Mouse (Mus musculus): ENCODE data around the gene Nsg2. TPM values are rescaled to one million over a fixed set of nuclear protein-coding genes. Genes with fewer than 3 reads are reported as not detected.

Nsg2 gene
- polyA plus RNA-seq, 1 experiment from 2014 or later = 193 TPM

DNA sequence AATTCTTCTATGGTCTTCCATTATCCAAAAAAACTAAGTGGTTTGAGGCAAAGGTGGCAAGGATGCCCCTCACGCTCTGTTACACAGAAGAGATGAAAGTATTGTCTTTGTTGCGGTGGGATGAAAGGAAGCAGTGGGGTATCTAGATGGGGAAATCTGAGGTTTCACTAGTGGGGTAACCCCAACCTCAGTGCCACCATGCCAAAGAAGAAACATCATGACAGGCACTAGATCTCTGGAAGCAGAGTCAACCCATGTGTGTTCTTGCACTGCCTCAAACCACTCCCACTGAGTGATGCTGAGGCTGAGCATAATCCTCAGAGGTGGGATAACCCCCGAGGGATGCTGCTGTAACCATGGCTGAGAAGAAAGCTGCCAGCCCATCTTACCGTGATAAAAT is 95.5 kb downstream of the Nsg2 start:
- WGBS = 76% methylated on average over 4 of the region's 4 CpGs
- no peak for ATAC-seq (ENCODE audit: low FRiP score, low read depth)
- no peak overlapping the region for H3K4me3 ChIP-seq

GRCm38 (mm10) chr11:32096346-32096745 is 96.1 kb downstream of the Nsg2 start:
- no peak overlapping the region for H3K4me3 ChIP-seq
- H3K9me3 ChIP-seq = no peaks in the 10 kb centered on the region
- 0 out of 2 replicates have a peak, but pooled peaks cover 7% of the 10 kb centered on the region for H3K4me1 ChIP-seq
- H3K27me3 ChIP-seq = no peaks in the 10 kb centered on the region
- no peak overlapping the region for H3K27ac ChIP-seq (replicated peaks)
- 88% methylated on average over 6 of the region's 6 CpGs for WGBS
- no peak overlapping the region for H3K4me2 ChIP-seq (replicated peaks)
- H3K36me3 ChIP-seq = no peaks in the 10 kb centered on the region
- no peak for ATAC-seq (ENCODE audit: low FRiP score, low read depth)
- H3K9ac ChIP-seq (replicated peaks) = no peak overlapping the region

More for the DNA sequence above, 95.5 kb downstream of the Nsg2 start:
- Histone ChIP-seq H3K27ac (replicated peaks) (no peak overlapping the region), H3K9ac (replicated peaks) (no peak overlapping the region), H3K9me3 (no peaks in the 10 kb centered on the region), H3K4me1 (0 out of 2 replicates have a peak, but pooled peaks cover 2% of the 10 kb centered on the region), H3K4me2 (replicated peaks) (no peak overlapping the region), H3K27me3 (no peaks in the 10 kb centered on the region), H3K36me3 (no peaks in the 10 kb centered on the region)

- ATAC-seq (ENCODE audit: low FRiP score, low read depth) = no peak
Observed at GRCm38 (mm10) chr11:32101059-32101632, 100.9 kb downstream of the Nsg2 start.

GRCm38 (mm10) chr11:32102976-32103375 is 102.7 kb downstream of the Nsg2 start:
- no peak for ATAC-seq (ENCODE audit: low FRiP score, low read depth)
- H3K27ac ChIP-seq (replicated peaks) = no peak overlapping the region
- no peak overlapping the region for H3K4me3 ChIP-seq
- WGBS = 12% methylated on average over 12 of the region's 12 CpGs
- H3K36me3 ChIP-seq = no peaks in the 10 kb centered on the region
- H3K27me3 ChIP-seq = no peaks in the 10 kb centered on the region
- peaks cover 38% of the 10 kb centered on the region for H3K4me1 ChIP-seq
- peak overlapping the region; percentile 34; the same call in 1 of the 2 replicates for H3K4me2 ChIP-seq (replicated peaks)
- 0 out of 2 replicates have a peak overlapping the region, but pooled peaks have one; percentile 24 for H3K9ac ChIP-seq (replicated peaks)
- H3K9me3 ChIP-seq = no peaks in the 10 kb centered on the region

More at GRCm38 (mm10) chr11:32101059-32101632, 100.9 kb downstream of the Nsg2 start:
- no peak overlapping the region for H3K27ac ChIP-seq (replicated peaks)
- H3K4me1 ChIP-seq = peaks cover 28% of the 10 kb centered on the region
- 68% methylated on average over 3 of the region's 3 CpGs for WGBS
- H3K9me3 ChIP-seq = no peaks in the 10 kb centered on the region
- H3K27me3 ChIP-seq = no peaks in the 10 kb centered on the region
- H3K9ac ChIP-seq (replicated peaks) = no peak overlapping the region
- no peak overlapping the region for H3K4me3 ChIP-seq
- no peaks in the 10 kb centered on the region for H3K36me3 ChIP-seq
- H3K4me2 ChIP-seq (replicated peaks) = no peak overlapping the region

DNA sequence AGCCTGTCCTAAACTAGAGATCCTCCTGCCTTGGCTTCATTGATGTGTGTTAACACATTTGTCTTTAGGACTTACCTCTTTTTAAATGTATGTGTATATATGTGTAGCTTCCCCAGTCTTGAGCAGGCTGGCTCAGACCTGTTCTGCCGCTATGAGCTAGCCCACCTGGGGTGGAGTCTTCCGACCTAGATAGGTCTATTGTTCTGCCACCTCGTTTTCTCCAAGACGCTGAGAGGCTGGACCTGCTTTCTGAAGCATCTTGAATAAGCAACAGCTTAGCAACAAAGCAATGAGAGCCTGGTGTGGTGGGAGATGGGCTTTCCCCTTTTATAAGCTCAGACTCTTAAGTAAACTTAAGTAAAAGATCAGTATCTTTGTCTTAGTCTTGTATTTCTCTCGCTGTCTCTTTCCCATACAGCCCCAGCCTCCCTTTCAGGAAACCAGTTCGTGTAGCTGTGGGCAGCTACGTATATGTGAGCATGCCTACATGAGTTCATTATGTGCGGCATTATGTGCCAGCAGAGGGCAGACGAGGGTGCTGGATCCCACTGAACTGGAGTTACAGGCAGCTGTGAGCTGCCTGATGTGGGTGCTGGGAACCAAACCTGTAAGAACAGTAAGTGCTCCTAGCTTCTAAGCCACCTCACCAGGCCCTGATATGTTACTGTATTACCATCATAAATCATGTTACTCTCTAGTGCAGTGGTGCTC is 104.3 kb downstream of the Nsg2 start:
- 53% methylated on average over 9 of the region's 9 CpGs for WGBS
- no peak for ATAC-seq (ENCODE audit: low FRiP score, low read depth)
- H3K9ac ChIP-seq (replicated peaks) = no peak overlapping the region
- no peak overlapping the region for H3K4me3 ChIP-seq
- H3K9me3 ChIP-seq = no peaks in the 10 kb centered on the region
- H3K36me3 ChIP-seq = no peaks in the 10 kb centered on the region
- no peaks in the 10 kb centered on the region for H3K27me3 ChIP-seq
- no peak overlapping the region for H3K4me2 ChIP-seq (replicated peaks)
- peaks cover 48% of the 10 kb centered on the region for H3K4me1 ChIP-seq
- H3K27ac ChIP-seq (replicated peaks) = no peak overlapping the region

- Histone ChIP-seq H3K27me3 (no peaks in the 10 kb centered on the region), H3K27ac (replicated peaks) (peak overlapping the region; percentile 72), H3K36me3 (no peaks in the 10 kb centered on the region), H3K9ac (replicated peaks) (0 out of 2 replicates have a peak overlapping the region, but pooled peaks have one; percentile 31), H3K4me3 (no peak overlapping the region), H3K4me1 (peaks cover 44% of the 10 kb centered on the region), H3K9me3 (no peaks in the 10 kb centered on the region), H3K4me2 (replicated peaks) (no peak overlapping the region)
- ATAC-seq (ENCODE audit: low FRiP score, low read depth) = peak; percentile 52; the same call in 1 of the 2 replicates
- 28% methylated on average over 10 of the region's 10 CpGs for WGBS
Observed at GRCm38 (mm10) chr11:32105750-32106646, 105.7 kb downstream of the Nsg2 start.

DNA sequence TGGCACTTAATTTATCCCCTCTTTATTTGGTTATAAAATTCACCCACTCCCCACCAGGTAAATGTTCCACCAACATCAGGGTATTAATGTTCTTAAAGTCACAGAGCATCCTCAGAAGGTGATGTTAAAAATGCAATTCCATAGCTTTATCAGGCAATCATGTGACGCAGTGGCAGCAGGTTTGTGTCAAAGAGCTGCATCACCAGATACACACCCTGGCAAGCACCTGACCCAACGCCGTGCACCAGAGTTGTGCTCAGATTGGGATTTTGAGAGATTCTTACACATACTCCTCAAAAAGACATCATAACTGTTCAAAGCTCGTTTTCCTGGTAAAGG is 106.4 kb downstream of the Nsg2 start:
- peak overlapping the region; percentile 72; the same call in 1 of the 2 replicates for H3K27ac ChIP-seq (replicated peaks)
- no peaks in the 10 kb centered on the region for H3K27me3 ChIP-seq
- WGBS = 89% methylated on average over 4 of the region's 4 CpGs
- no peak for ATAC-seq (ENCODE audit: low FRiP score, low read depth)
- H3K9me3 ChIP-seq = no peaks in the 10 kb centered on the region
- H3K36me3 ChIP-seq = no peaks in the 10 kb centered on the region
- H3K4me2 ChIP-seq (replicated peaks) = no peak overlapping the region
- H3K9ac ChIP-seq (replicated peaks) = no peak overlapping the region
- peaks cover 45% of the 10 kb centered on the region for H3K4me1 ChIP-seq
- no peak overlapping the region for H3K4me3 ChIP-seq

DNA sequence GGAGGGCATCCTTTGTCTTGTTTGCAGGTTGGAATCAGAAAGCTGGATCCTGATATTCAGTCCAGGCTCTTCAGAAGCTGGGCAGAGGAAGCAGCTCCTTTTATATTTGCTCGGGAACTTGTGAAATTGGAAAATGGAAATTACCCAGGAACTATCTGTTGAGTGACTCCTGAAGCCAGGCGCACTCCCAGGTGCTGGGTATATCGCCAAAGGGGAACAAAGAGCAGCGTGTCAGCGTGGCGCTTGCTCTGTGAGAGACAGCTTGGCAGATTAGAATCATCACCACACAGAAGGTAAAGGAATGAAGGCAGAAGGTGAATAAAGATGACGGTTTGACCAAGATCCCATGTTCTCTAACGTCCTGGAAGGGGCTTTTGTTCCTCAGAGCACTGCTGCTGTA is 108.2 kb downstream of the Nsg2 start:
- Histone ChIP-seq H3K4me1 (peaks cover 46% of the 10 kb centered on the region), H3K36me3 (no peaks in the 10 kb centered on the region), H3K27ac (replicated peaks) (no peak overlapping the region; the same call in 1 of the 2 replicates), H3K4me3 (no peak overlapping the region), H3K4me2 (replicated peaks) (no peak overlapping the region), H3K9me3 (no peaks in the 10 kb centered on the region), H3K9ac (replicated peaks) (no peak overlapping the region), H3K27me3 (no peaks in the 10 kb centered on the region)
- no peak for ATAC-seq (ENCODE audit: low FRiP score, low read depth)
- WGBS = 49% methylated on average over 8 of the region's 8 CpGs

Other genes starting within 250 kb of the Nsg2 start
- gene Cpeb4, start 128.3 kb upstream of the Nsg2 start, polyA plus RNA-seq (2016; fragmentation: Nextera tagmentation; extraction: Ambion mirVana) = 14.6 and 15.5 TPM in 2 replicates
- gene 4930524B15Rik, start 34.9 kb upstream of the Nsg2 start, polyA plus RNA-seq (2016; fragmentation: Nextera tagmentation; extraction: Ambion mirVana) = 0.11 and 0.18 TPM in 2 replicates
- gene Il9r, start 199.8 kb downstream of the Nsg2 start, polyA plus RNA-seq (2016; fragmentation: Nextera tagmentation; extraction: Ambion mirVana) = not detected in 2 replicates
- 53.3 and 66.7 TPM in 2 replicates for gene Snrnp25, start 205.0 kb downstream of the Nsg2 start, polyA plus RNA-seq (2016; fragmentation: Nextera tagmentation; extraction: Ambion mirVana)
- gene Rhbdf1, start 221.8 kb downstream of the Nsg2 start, polyA plus RNA-seq (2016; fragmentation: Nextera tagmentation; extraction: Ambion mirVana) = 19.1 and 23.5 TPM in 2 replicates
- 26.6 and 30.6 TPM in 2 replicates for gene Mpg, start 226.0 kb downstream of the Nsg2 start, polyA plus RNA-seq (2016; fragmentation: Nextera tagmentation; extraction: Ambion mirVana)